Mouse (Mus musculus): ENCODE measurements around the gene Ccdc93. TPM values are rescaled to one million over a fixed set of nuclear protein-coding genes. Genes with fewer than 3 reads are reported as not detected.

Ccdc93 gene
- polyA plus RNA-seq, 1 experiment = 2.6 TPM

DNA sequence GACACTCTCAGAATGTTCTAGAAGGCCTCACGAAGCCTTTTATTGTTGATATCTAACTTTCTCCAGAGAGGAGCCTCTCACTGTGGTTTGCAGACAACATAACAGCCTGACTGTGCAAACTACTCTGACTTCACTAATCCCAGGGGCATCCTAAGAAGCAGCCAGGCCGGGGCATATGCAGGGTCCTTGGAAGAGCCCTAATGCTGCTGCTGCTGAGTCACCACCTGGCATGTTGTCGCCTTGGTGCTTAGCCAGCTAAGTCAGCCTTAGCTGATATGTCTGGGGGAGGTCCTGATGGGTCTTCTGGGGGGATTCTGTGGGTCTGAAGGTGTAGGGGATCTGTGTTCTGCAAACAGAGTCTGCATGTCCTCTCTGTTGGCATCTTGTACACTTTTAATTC is 35.4 kb downstream of the Ccdc93 start:
- Histone ChIP-seq H3K27me3 (replicated peaks) (no peaks in the 10 kb centered on the region), H3K9me3 (no peaks in the 10 kb centered on the region), H3K4me3 (replicated peaks) (no peak overlapping the region), H3K36me3 (replicated peaks; ENCODE audit: low read length) (peaks cover 98% of the 10 kb centered on the region), H3K4me1 (peaks cover 12% of the 10 kb centered on the region)
- TF ChIP-seq GATA1 (IDR thresholded peaks at IDR 0.05; ENCODE audit: borderline replicate concordance, low read length) (no peak), FLI1 (IDR thresholded peaks at IDR 0.05; ENCODE audit: low read length) (no peak)

DNA sequence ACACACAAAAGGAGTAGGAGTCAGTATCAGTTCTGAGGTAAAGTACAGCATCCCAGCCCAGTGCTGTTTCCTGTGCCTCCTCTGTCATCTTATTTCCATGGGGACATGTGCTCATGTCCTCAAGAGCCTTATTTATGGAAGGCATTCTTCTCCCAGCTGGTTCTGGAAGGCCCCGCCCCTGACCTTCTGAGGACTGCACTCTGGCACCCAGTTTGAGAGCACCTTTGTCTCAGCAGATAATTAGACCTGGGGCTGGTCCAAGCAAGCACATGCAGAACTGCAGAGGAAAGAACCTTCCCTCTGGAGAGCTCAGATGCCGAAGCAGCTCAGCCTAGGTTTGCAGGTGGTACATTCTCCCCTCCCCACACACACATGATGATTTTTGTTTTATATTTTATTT is 37.4 kb downstream of the Ccdc93 start:
- Histone ChIP-seq H3K4me1 (peaks cover 12% of the 10 kb centered on the region), H3K4me3 (replicated peaks) (no peak overlapping the region), H3K36me3 (replicated peaks; ENCODE audit: low read length) (peaks cover 98% of the 10 kb centered on the region), H3K9me3 (no peaks in the 10 kb centered on the region), H3K27me3 (replicated peaks) (no peaks in the 10 kb centered on the region)
- TF ChIP-seq FLI1 (IDR thresholded peaks at IDR 0.05; ENCODE audit: low read length) (no peak), GATA1 (IDR thresholded peaks at IDR 0.05; ENCODE audit: borderline replicate concordance, low read length) (no peak)

DNA sequence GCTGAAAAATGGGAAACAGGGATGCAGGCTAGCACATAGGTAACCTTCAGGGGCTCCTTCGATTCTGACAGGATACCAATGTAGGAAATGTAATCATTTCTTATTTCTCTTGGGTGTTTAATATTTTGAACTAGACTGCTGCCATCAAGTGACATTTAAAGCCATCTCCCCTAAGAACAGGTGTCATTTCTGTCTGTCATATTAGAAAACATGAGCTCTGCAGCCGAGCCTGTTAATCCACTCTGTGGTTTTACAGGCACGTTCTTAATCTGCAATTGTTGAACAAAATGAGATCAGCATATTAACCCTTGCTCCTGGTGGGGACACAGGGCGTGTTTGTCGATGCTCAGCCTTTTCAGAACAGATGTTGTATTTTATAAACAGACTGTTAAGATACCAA is 40.7 kb downstream of the Ccdc93 start:
- Histone ChIP-seq H3K4me1 (peaks cover 4% of the 10 kb centered on the region), H3K4me3 (replicated peaks) (no peak overlapping the region), H3K36me3 (replicated peaks; ENCODE audit: low read length) (peaks cover 92% of the 10 kb centered on the region), H3K27me3 (replicated peaks) (no peaks in the 10 kb centered on the region), H3K9me3 (no peaks in the 10 kb centered on the region)
- TF ChIP-seq GATA1 (IDR thresholded peaks at IDR 0.05; ENCODE audit: borderline replicate concordance, low read length) (no peak), FLI1 (IDR thresholded peaks at IDR 0.05; ENCODE audit: low read length) (no peak)

DNA sequence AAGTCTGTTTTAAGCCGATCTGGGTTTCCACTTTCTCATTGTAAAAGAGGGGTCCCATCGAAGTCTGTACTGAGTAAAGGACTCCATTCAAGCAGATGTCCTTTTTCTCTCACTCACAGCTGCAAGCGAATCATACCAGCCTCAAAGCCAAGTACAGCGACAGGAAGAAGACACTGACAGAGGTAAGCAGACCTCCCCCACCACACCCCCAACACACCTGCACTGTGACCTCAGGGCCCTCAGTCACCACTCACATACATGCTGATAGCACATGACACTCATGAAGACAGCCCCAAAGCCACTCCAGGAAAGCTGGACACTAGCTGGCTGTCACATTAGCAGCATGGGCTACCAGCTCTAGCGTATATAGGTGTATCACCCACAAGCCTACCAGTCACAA is 46.9 kb downstream of the Ccdc93 start:
- TF ChIP-seq GATA1 (IDR thresholded peaks at IDR 0.05; ENCODE audit: borderline replicate concordance, low read length) = no peak
- no peak for TF ChIP-seq FLI1 (IDR thresholded peaks at IDR 0.05; ENCODE audit: low read length)
- Histone ChIP-seq H3K4me3 (replicated peaks) (no peak overlapping the region), H3K4me1 (peaks cover 26% of the 10 kb centered on the region), H3K27me3 (replicated peaks) (no peaks in the 10 kb centered on the region), H3K9me3 (no peaks in the 10 kb centered on the region), H3K36me3 (replicated peaks; ENCODE audit: low read length) (peaks cover 94% of the 10 kb centered on the region)

DNA sequence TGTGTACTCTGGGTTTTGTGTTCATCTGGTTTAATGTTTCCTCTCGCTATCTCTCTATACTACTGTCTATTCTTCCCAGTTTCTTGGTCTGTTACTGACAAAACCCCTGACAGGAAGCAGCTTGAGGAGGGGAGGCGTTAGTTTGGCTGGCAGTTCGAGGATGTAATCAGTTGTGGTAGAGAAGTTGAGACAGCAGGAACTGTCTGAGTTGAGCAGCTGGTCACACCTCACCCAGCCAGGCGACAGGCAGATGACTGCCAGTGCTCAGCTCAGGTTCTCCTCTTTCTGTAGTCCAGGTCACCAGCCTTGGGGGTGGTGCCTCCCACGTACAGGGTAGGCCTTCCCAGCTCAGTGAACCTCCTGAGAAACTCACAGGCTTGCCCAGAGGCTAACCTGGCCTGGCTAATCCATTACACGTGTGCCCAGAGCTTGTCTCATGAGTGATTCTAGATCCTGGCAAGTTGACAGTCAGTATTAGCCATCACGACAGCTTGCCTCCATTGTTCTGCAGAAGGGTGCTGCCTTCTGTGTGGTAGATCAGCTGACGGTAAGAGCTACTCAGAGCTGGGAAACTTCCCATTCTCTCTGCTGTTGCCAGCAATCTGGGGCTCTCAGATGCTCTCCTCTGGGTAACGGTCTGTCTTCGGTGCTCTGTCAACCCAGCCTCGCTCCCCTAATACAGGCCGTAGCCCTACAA is 47.6 kb downstream of the Ccdc93 start:
- Histone ChIP-seq H3K9me3 (no peaks in the 10 kb centered on the region), H3K4me1 (peaks cover 32% of the 10 kb centered on the region), H3K27me3 (replicated peaks) (no peaks in the 10 kb centered on the region), H3K4me3 (replicated peaks) (no peak overlapping the region), H3K36me3 (replicated peaks; ENCODE audit: low read length) (peaks cover 94% of the 10 kb centered on the region)
- TF ChIP-seq FLI1 (IDR thresholded peaks at IDR 0.05; ENCODE audit: low read length) (no peak), GATA1 (IDR thresholded peaks at IDR 0.05; ENCODE audit: borderline replicate concordance, low read length) (no peak)

DNA sequence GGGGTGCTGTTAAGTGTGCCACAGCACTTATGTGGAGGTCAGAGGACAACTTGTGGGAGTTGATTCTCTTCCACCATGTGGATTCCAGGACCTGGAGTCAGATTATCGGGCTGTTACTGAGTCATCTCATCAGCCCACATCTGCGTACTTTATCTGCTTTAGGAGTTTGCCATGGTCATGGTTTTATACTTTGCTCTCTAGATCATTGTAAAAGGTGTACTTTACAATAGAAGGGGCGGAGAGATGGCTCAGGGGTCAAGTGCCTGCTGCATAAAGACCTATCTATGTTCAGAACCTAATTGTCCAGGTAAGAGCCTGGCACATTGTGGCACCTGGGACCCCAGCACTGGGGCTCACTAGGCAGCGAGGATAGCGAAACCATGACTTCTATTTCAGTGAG is 48.6 kb downstream of the Ccdc93 start:
- H3K9me3 ChIP-seq = no peaks in the 10 kb centered on the region
- H3K36me3 ChIP-seq (replicated peaks; ENCODE audit: low read length) = peaks cover 85% of the 10 kb centered on the region
- H3K4me1 ChIP-seq = peaks cover 32% of the 10 kb centered on the region
- no peaks in the 10 kb centered on the region for H3K27me3 ChIP-seq (replicated peaks)
- no peak for TF ChIP-seq GATA1 (IDR thresholded peaks at IDR 0.05; ENCODE audit: borderline replicate concordance, low read length)
- TF ChIP-seq FLI1 (IDR thresholded peaks at IDR 0.05; ENCODE audit: low read length) = no peak
- no peak overlapping the region for H3K4me3 ChIP-seq (replicated peaks)

DNA sequence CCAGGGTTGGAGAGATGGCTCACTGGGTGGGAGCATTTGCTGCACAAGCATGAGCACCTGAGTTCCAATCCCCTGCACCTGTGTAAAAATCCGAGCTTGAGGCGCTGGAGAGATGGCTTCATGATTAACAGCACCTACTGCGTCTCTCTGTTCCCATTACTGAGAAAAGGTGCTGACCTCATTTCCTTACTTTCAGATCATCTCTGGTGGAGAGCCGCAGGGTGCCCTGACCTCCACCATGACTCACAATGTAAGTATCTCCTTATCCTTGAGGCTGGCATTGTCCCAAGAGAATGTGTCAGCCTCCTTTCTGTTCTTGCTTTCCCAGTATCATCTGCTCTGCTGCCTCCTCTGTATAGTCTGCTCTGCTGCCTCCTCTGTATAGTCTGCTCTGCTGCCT is 52.2 kb downstream of the Ccdc93 start:
- Histone ChIP-seq H3K4me1 (peaks cover 15% of the 10 kb centered on the region), H3K9me3 (no peaks in the 10 kb centered on the region), H3K36me3 (replicated peaks; ENCODE audit: low read length) (peaks cover 83% of the 10 kb centered on the region), H3K27me3 (replicated peaks) (no peaks in the 10 kb centered on the region), H3K4me3 (replicated peaks) (no peak overlapping the region)
- no peak for TF ChIP-seq GATA1 (IDR thresholded peaks at IDR 0.05; ENCODE audit: borderline replicate concordance, low read length)
- no peak for TF ChIP-seq FLI1 (IDR thresholded peaks at IDR 0.05; ENCODE audit: low read length)

DNA sequence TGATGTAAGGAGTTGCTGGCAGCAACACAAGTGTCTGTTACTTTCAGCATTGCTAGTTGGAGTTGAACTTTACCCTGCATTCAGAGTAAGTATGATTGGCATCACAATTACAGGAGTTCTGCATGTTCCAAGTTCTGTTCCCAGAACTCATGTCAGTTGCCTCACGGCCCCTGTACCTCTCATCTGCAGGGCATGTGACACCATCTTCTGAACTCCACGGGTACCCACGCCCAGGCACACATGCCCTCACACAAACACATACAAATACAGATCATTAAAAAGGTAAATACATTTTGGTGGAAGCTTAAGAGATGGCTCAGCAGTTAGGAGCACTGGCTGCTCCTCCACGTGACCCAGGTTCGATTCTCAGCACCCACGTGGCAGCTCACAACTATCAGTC is 56.0 kb downstream of the Ccdc93 start:
- Histone ChIP-seq H3K36me3 (replicated peaks; ENCODE audit: low read length) (peaks cover 82% of the 10 kb centered on the region), H3K9me3 (no peaks in the 10 kb centered on the region), H3K27me3 (replicated peaks) (no peaks in the 10 kb centered on the region), H3K4me1 (peaks cover 7% of the 10 kb centered on the region; the same call in 1 of the 2 replicates), H3K4me3 (replicated peaks) (no peak overlapping the region)
- TF ChIP-seq FLI1 (IDR thresholded peaks at IDR 0.05; ENCODE audit: low read length) = no peak
- TF ChIP-seq GATA1 (IDR thresholded peaks at IDR 0.05; ENCODE audit: borderline replicate concordance, low read length) = no peak

DNA sequence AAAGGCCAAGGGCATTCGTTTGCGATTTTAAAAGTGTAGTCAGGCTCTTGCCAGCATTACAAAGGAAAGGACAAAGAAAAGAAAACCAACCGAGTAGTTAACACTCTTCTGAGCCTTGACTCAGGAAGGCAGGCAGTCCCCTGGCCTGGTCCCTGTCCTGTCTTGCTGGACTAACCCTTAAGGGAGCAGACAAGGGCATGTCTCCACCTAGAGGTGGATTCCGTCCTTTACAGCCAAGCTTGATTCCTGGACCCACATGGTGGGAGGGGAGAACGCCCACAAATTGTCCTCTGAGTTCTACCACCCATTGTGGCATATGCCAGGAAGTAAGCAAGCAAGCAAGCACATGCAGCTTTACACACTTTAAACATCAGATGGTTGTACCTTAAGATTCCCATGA is 59.4 kb downstream of the Ccdc93 start:
- H3K36me3 ChIP-seq (replicated peaks; ENCODE audit: low read length) = peaks cover 98% of the 10 kb centered on the region
- H3K27me3 ChIP-seq (replicated peaks) = no peaks in the 10 kb centered on the region
- H3K4me3 ChIP-seq (replicated peaks) = no peak overlapping the region
- no peak for TF ChIP-seq FLI1 (IDR thresholded peaks at IDR 0.05; ENCODE audit: low read length)
- TF ChIP-seq GATA1 (IDR thresholded peaks at IDR 0.05; ENCODE audit: borderline replicate concordance, low read length) = no peak
- no peaks in the 10 kb centered on the region for H3K4me1 ChIP-seq
- H3K9me3 ChIP-seq = no peaks in the 10 kb centered on the region

DNA sequence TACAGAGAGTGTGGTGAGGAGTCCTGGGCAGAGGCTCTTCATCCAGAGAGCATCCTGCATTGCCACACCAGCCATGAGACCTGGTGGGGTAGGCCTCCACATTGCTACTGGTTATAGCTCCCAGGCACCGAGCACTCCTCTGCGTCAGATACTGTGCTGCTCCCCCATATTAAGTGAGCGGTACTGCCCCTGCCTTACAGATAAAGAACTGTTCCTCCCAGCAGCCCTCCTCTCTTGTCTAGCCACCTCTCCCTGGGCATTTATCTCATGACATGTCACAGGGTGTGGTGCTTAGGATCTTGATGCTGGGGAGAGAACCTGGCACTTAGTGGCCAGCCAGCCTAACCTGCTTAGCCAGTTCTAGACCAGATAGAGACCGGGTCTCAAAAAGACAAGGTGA is 66.2 kb downstream of the Ccdc93 start:
- TF ChIP-seq FLI1 (IDR thresholded peaks at IDR 0.05; ENCODE audit: low read length) (no peak), GATA1 (IDR thresholded peaks at IDR 0.05; ENCODE audit: borderline replicate concordance, low read length) (no peak)
- H3K4me3 ChIP-seq (replicated peaks) = no peak overlapping the region
- H3K9me3 ChIP-seq = peaks cover 10% of the 10 kb centered on the region
- H3K4me1 ChIP-seq = no peaks in the 10 kb centered on the region
- H3K36me3 ChIP-seq (replicated peaks; ENCODE audit: low read length) = peaks cover 99% of the 10 kb centered on the region
- no peaks in the 10 kb centered on the region for H3K27me3 ChIP-seq (replicated peaks)

All from megakaryocyte, embryonic 14.5 days (primary cell).